Mouse (Mus musculus): ENCODE results near the gene Rfxank.

- TF ChIP-seq CTCF (IDR thresholded peaks at IDR 0.05; ENCODE audit: borderline replicate concordance, insufficient read depth, low read depth, low read length) = no peak
- TF ChIP-seq POLR2A (IDR thresholded peaks at IDR 0.05; ENCODE audit: borderline replicate concordance, insufficient read depth, low read length) = no peak
Observed at GRCm38 (mm10) chr8:70114488-70114887, 24.5 kb downstream of the Rfxank start.

Data from cerebellum, adult 2 months (tissue).